Mouse (Mus musculus): ENCODE data around the gene Tet3. TPM values are rescaled to one million over a fixed set of nuclear protein-coding genes. Genes with fewer than 3 reads are reported as not detected.

The Tet3 gene
- total and polyA plus RNA-seq, 3 experiments, result 6.2 to 23.6 (median 13.7) TPM

GRCm38 (mm10) chr6:83447031-83447430 is 11.9 kb downstream of the Tet3 start:
- DNase-seq, result no peak
- H3K36me3 ChIP-seq (ENCODE audit: control insufficient read depth, insufficient read depth, low read length), result peaks cover 7% of the 10 kb centered on the region
- TF ChIP-seq EP300 (IDR thresholded peaks at IDR 0.05; ENCODE audit: insufficient read depth, low read depth, low read length) (no peak), CTCF (IDR thresholded peaks at IDR 0.05) (no peak), POLR2A (IDR thresholded peaks at IDR 0.05; ENCODE audit: insufficient read depth, low read depth, low read length) (no peak)
- H3K27ac ChIP-seq, result no peak overlapping the region
- no peaks in the 10 kb centered on the region for H3K27me3 ChIP-seq (ENCODE audit: control insufficient read depth, insufficient read depth, low read length)
- peaks cover 35% of the 10 kb centered on the region for H3K4me1 ChIP-seq (ENCODE audit: control insufficient read depth, insufficient read depth, low read length)
- H3K4me3 ChIP-seq, result no peak overlapping the region
- peaks cover 5% of the 10 kb centered on the region; the same call in 1 of the 2 replicates for H3K79me2 ChIP-seq (replicated peaks; ENCODE audit: control insufficient read depth, insufficient read depth, low read length)
- H3K9ac ChIP-seq (ENCODE audit: low read depth, low read length), result no peak overlapping the region
- intact Hi-C loops (cut with DNase I), result no loop called here
- WGBS, result 74% methylated on average over 7 of the region's 7 CpGs

DNA sequence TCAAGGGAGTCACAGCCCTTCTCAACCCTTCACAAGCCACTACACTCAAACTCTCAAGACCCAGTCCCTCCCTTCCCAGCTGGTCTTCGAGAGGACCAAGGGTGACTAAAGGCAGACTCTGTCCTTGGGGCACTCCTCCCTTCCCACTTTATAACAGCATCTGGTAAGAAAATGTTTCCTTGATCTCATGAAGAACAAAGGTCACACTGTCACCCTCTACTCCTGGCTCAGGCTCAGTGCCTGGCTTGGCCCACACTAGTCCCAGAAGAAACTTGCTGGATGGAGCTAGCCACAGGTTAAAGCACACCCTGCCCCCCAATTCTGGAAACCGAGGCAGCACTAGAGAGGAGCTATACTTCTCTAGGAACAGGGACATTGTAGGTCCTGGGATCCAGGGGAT is 13.1 kb downstream of the Tet3 start:
- WGBS, result 62% methylated on average over 2 of the region's 2 CpGs
- Histone ChIP-seq H3K4me3 (no peak overlapping the region), H3K36me3 (ENCODE audit: control insufficient read depth, insufficient read depth, low read length) (peaks cover 7% of the 10 kb centered on the region), H3K27ac (no peak overlapping the region), H3K4me1 (ENCODE audit: control insufficient read depth, insufficient read depth, low read length) (peaks cover 37% of the 10 kb centered on the region), H3K79me2 (replicated peaks; ENCODE audit: control insufficient read depth, insufficient read depth, low read length) (peaks cover 5% of the 10 kb centered on the region; the same call in 1 of the 2 replicates), H3K27me3 (ENCODE audit: control insufficient read depth, insufficient read depth, low read length) (no peaks in the 10 kb centered on the region), H3K9ac (ENCODE audit: low read depth, low read length) (no peak overlapping the region)
- no peak for TF ChIP-seq CTCF (IDR thresholded peaks at IDR 0.05)
- no peak for TF ChIP-seq POLR2A (IDR thresholded peaks at IDR 0.05; ENCODE audit: insufficient read depth, low read depth, low read length)
- TF ChIP-seq EP300 (IDR thresholded peaks at IDR 0.05; ENCODE audit: insufficient read depth, low read depth, low read length), result no peak
- DNase-seq, result no peak
- intact Hi-C loops (cut with DNase I), result no loop called here

GRCm38 (mm10) chr6:83443441-83444340 is 15.2 kb downstream of the Tet3 start:
- Histone ChIP-seq H3K27ac (peak overlapping the region; percentile 95), H3K36me3 (ENCODE audit: control insufficient read depth, insufficient read depth, low read length) (peaks cover 7% of the 10 kb centered on the region), H3K4me1 (ENCODE audit: control insufficient read depth, insufficient read depth, low read length) (peaks cover 41% of the 10 kb centered on the region), H3K27me3 (ENCODE audit: control insufficient read depth, insufficient read depth, low read length) (no peaks in the 10 kb centered on the region), H3K4me3 (no peak overlapping the region), H3K79me2 (replicated peaks; ENCODE audit: control insufficient read depth, insufficient read depth, low read length) (peaks cover 6% of the 10 kb centered on the region), H3K9ac (ENCODE audit: low read depth, low read length) (peak overlapping the region; percentile 42; the same call in 1 of the 2 replicates)
- DNase-seq, result peak; percentile 79 to 85
- WGBS, result 8% methylated on average over 13 of the region's 13 CpGs
- intact Hi-C loops (cut with DNase I), result loop anchor here (2.0 kb wide), 2 partner anchors 31 to 63 kb away; no protein-coding TSS in a partner anchor
- TF ChIP-seq POLR2A (IDR thresholded peaks at IDR 0.05; ENCODE audit: insufficient read depth, low read depth, low read length) (no peak), EP300 (IDR thresholded peaks at IDR 0.05; ENCODE audit: insufficient read depth, low read depth, low read length) (peak; percentile 54; the same call in 1 of the 2 replicates)

- WGBS, result 47% methylated on average over 3 of the region's 3 CpGs
- no peak overlapping the region for H3K9ac ChIP-seq (ENCODE audit: low read depth, low read length)
- no peak for DNase-seq
- peaks cover 43% of the 10 kb centered on the region for H3K4me1 ChIP-seq (ENCODE audit: control insufficient read depth, insufficient read depth, low read length)
- peak overlapping the region; percentile 95 for H3K27ac ChIP-seq
- intact Hi-C loops (cut with DNase I), result loop anchor here (2.0 kb wide), 2 partner anchors 32 to 62 kb away; no protein-coding TSS in a partner anchor
- H3K79me2 ChIP-seq (replicated peaks; ENCODE audit: control insufficient read depth, insufficient read depth, low read length), result peaks cover 6% of the 10 kb centered on the region
- TF ChIP-seq POLR2A (IDR thresholded peaks at IDR 0.05; ENCODE audit: insufficient read depth, low read depth, low read length) (no peak), CTCF (IDR thresholded peaks at IDR 0.05) (no peak), EP300 (IDR thresholded peaks at IDR 0.05; ENCODE audit: insufficient read depth, low read depth, low read length) (no peak)
- H3K27me3 ChIP-seq (ENCODE audit: control insufficient read depth, insufficient read depth, low read length), result no peaks in the 10 kb centered on the region
- H3K4me3 ChIP-seq, result no peak overlapping the region
- peaks cover 7% of the 10 kb centered on the region for H3K36me3 ChIP-seq (ENCODE audit: control insufficient read depth, insufficient read depth, low read length)
These were observed 16.2 kb downstream of the Tet3 start for GRCm38 (mm10) chr6:83442639-83443038.

GRCm38 (mm10) chr6:83441259-83442061 is 17.4 kb downstream of the Tet3 start:
- WGBS, result under 1% methylated on average over 48 of the region's 48 CpGs
- intact Hi-C loops (cut with DNase I), result loop anchor here (2.0 kb wide), 4 partner anchors 15 to 65 kb away; partner anchors contain the start of gene Dguok
- peak; percentile 93 to 95 for DNase-seq
- Histone ChIP-seq H3K27me3 (ENCODE audit: control insufficient read depth, insufficient read depth, low read length) (no peaks in the 10 kb centered on the region), H3K9ac (ENCODE audit: low read depth, low read length) (peak overlapping the region; percentile 92), H3K27ac (peak overlapping the region; percentile 95), H3K79me2 (replicated peaks; ENCODE audit: control insufficient read depth, insufficient read depth, low read length) (peaks cover 3% of the 10 kb centered on the region), H3K36me3 (ENCODE audit: control insufficient read depth, insufficient read depth, low read length) (peaks cover 7% of the 10 kb centered on the region), H3K4me3 (peak overlapping the region; percentile 71), H3K4me1 (ENCODE audit: control insufficient read depth, insufficient read depth, low read length) (peaks cover 43% of the 10 kb centered on the region)
- peak; percentile 45 for TF ChIP-seq CTCF (IDR thresholded peaks at IDR 0.05)
- no peak for TF ChIP-seq EP300 (IDR thresholded peaks at IDR 0.05; ENCODE audit: insufficient read depth, low read depth, low read length)
- TF ChIP-seq POLR2A (IDR thresholded peaks at IDR 0.05; ENCODE audit: insufficient read depth, low read depth, low read length), result peak; percentile 72; the same call in 1 of the 2 replicates
